Mouse (Mus musculus) heart, postnatal 4 days (tissue): ENCODE measurements around the gene Limd1. TPM values are rescaled to one million over a fixed set of nuclear protein-coding genes. Genes with fewer than 3 reads are reported as not detected.

Experiments used
- DNase-seq: peaks from one replicate; pipeline ENCODE4 v3.0.0; 2021
- total RNA-seq, 2 experiments: library from RNA; stranded (reverse); gene quantifications; 2 replicates each; pipeline ENCODE4 v1.2.3; 2021

The Limd1 gene
- total RNA-seq, 2 experiments from 2014 or later: 49.1 to 53.5 TPM

DNA sequence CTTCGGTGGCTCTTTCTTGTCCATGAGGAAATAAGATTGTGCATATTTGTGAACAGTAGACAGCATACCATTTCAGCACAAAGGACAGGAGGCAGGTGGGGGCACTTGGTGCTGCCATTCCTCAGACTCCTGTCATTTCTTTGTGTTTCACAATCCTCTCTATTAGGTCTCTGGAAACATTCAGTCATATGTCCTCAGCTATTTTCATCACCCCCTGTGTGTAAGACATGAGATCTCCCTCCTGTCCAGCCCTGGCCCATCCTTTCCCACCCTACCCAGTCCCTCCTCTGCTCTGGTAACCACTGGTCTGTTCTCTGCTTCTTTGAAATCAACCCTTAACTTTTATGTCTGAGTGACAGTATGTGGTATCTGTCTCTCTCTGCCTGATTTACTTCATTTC, 5.1 kb downstream of the Limd1 start:
- DNase-seq: no peak

DNA sequence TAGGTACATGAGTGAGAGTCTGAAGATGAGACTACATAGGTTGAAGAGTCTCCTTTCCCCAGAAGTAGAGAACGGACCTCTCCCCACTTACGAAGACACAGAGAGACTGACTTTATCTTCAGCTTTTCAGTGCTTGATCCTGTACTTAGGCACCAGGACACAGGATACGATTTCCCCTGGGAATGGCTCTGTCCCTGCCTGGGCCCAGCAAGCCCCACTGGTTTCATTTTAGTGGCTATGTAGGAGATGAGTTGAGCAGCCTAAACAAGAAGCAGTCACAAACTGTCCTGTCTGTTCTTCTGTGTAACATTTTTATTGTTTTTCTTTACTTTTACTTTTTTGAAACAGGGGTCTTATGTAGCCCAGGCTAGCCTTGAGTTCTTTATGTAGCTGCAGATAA, 6.3 kb downstream of the Limd1 start:
- no peak for DNase-seq

DNA sequence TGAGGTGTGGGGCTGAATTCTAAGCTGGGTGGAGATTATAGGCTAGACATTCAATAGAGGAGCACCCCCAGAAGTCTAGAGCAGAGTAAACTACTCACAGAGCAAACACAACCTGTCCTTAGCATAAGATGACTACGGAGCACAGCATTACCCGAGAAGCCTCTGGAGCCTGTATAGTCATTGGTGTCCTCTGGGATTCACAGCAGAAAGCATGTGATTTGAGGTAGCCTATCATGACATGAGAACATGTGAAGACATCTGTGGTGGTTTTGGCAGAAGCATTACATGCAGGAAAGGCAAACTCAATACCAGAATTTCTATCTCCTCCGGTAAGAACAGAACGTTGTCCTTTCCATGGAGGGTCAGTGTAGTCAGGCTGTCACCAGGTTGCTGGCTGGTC, 7.1 kb downstream of the Limd1 start:
- no peak for DNase-seq

DNA sequence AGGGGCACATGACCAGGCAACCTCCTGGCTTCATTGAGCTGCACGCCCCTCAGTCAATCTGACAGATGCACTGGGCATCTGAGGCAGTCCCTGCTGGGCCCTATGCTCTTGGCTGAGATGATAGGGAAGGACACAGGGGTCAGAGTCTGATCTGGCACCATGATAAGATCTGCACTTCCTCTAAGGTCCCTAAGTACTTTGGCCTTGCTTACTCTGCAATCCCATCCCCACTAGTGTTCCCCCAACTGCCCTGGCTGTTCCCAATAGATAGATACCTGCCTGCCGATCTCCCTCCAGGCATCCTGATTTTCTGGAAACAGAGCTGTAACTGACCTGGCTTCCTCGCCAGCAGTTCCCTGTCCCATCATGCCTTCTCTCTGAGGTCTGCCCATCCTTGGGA, 8.1 kb downstream of the Limd1 start:
- no peak for DNase-seq

DNA sequence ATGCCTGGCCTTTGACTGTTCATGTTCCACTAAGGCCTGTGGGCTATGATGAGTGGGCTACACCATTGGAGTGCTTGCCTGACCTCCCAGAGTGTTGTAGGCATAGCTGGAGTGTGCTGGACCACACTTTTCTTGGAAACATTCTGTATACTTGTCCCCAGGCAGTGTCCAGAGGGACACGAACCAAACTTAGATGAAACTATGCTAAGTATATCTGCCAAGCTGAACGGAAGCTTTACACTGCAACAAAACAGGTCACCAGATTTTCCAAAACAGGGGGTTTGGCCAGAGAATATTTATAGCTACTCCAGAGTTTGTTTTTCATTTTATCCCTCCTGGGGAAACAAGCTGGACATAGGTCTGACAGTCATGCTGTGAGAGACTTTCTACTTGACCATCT, 10.6 kb downstream of the Limd1 start:
- DNase-seq: no peak

DNA sequence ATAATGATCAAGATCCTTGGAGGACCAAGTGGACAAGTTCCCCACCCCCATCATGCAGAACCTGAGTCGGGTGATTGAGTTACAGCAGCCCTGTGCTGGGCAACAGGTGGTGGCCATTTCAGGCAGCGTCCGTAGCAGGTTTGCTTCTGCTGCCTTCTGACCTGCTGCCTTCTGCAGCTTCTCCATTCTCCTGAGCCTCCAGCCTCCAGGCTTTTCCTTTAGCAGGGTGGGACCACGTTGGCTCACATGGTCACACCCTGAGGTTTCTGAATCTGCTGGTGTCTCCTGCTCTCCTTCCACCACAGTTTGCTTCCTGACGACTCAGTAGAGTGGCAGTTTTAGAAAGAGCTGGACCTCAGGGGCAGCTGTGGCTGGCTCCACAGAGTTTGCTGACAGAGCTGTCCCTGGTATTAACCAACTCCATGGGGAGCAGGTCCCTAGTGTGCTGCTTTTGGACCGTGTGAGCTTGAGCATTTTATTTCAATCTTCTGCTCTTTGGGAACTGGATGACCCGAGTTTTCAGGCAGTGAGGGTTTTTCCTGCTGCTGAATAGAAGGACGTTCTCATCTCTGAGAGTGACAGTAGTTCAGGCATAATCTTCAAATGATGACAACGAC, 11.3 kb downstream of the Limd1 start:
- DNase-seq: no peak

DNA sequence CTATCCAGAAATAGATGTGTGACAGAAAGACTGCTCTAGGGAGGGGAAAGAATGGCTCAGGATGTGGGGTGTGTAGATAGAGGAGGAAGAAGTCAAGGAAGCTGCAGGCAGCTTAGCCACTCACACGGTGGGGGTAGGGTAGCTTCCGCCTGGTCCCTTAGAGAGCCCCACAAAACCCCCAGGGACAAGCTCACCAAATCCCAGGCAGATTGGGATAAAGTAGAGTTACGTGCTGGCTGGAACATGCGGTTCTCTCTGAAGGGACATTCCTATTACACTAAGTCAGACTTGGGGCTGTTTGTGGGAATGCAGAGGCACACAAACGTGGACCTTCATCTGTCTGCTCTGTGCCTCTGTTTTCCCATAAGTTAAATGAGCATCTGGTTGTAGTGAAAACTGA, 12.4 kb downstream of the Limd1 start:
- DNase-seq: peak; percentile 55

DNA sequence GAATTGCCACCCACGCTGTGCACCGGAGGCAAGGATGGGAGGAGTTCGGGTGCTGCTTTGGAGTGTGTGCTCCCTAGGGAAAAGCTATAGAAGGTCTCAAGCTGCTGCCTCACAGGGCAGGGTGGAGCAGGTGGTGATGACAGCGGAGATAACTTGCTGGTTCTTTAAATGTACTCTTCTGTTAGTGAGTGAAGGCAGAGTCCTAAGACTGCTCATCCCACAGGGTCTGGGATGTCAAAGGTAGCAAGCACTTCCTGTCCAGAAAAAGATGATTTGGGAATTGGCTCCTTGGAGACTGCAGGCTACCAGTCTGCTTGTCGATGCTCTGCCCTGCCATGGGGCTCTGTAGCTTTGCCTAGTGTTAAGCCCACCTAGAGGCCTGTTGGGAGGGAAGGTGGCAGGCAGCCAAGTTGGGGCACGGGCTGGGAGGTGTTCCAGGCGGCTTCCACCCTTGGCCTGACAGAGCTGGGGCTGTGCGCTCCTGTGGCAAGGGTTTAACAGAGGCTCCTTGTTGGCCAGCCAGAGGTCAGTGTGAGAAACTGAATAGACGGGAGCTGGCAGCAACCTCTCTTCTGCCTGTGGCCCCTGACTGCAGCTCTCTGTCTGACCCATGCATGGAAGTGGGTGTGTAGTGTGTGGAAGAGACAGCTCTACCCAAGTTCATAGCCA, 13.5 kb downstream of the Limd1 start:
- peak; percentile 78 for DNase-seq

DNA sequence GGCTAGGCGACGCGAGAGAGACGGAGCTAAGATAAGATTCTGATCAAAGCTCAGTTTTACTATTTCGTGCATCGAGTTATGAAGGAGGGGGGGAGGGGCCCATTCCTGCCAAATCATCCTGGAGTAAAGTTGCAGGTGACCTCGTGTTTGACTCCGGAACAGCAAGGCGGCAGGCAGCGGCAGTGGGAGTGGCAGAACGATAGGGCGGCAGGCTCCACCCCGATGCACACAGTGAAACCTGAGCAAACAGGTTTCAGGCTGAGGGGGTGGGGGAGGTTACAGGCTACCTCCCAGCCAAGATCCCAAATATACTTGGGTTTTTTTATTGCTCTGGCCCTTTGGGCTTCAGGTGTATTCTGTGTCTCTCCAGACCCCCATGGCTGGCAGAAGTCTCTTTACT, 18.2 kb downstream of the Limd1 start:
- DNase-seq: no peak

DNA sequence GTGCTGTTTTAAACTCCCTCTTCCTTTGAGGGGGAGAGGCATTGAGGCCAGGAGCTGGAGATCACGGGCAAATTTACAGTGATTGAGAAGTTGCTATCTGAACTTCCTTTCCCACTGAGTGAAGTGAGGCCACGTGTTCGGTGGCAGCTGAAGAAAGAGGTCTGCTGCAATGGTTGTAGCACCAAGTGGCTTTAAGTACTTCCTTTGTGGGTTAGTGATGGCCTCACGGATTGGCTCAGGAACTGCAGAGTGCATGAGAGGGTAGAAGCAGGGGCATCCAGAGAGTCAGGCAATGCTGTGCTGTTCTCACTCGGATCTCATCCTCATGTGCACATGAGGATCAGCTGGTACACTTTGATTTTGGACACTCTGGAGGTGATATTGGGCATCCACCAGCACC, 19.4 kb downstream of the Limd1 start:
- DNase-seq: no peak

DNA sequence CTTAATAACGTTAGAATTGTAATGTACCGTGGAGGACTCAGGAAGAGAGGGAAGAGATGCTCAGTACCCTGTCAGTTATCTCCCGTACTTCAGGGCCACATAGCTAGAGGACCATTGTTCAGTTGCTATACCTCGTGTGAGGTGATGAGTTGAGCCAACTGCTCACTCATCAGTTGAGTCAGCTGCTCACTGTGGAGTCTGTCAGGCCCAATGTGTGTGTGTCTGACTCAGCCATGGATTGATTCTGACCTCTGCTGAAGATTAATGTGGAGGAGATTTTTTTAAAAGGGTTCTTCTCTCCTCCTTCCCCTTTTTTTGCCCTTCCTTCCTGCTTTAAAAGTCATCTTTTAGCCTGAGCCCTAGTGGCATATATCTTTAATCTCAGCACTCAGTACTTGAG, 22.0 kb downstream of the Limd1 start:
- DNase-seq: no peak

DNA sequence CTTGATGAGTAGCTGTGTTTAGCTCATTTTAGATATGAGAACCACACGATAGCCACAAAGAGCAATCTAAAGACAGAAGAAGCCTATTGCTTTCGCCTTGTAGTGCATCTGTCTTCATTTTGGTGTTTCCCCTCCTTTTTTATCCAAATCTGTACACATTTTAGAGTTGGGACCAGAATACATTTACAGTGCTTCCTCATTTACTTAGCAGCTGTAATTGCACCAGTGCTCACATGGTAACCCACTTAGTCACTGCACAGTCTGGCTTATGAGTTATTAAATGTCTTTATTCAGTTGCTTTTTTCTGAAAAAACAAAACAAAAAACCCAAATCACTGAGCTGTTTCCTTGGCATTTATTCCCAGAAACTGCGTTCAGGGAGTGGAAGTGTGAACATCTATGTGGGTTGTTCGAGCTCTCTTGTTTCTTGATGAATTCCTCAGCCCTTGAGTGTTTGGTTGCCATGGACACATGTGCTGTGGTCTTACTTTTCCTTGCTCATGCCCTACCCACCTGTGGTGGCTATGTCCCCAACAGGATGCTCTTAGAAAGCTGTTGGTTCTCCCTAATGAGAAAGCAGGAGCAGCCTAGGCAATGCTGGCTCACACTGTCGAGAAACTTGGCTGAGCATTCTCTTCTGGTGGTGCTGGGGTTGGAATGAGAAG, 24.8 kb downstream of the Limd1 start:
- DNase-seq: no peak

DNA sequence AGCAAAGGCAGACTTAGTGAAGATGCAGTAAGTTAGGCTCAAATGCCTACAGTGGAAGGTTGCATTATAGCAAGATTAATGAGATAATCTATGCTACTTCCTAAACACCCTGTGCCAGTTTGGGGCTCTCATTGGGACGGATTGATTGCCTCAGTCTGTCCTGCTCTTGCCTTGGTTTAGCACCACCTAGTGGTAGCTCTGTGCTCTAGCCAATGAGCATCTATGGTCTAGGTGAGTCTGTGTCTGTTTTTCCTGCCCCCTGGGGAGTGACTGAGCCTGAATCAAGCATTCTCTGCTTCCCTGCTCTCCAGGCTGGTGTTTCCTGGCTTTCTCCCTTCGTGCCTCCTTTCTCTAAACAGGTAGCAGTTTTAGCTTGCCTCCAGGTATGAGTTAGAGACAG, 25.8 kb downstream of the Limd1 start:
- peak; percentile 65 for DNase-seq

DNA sequence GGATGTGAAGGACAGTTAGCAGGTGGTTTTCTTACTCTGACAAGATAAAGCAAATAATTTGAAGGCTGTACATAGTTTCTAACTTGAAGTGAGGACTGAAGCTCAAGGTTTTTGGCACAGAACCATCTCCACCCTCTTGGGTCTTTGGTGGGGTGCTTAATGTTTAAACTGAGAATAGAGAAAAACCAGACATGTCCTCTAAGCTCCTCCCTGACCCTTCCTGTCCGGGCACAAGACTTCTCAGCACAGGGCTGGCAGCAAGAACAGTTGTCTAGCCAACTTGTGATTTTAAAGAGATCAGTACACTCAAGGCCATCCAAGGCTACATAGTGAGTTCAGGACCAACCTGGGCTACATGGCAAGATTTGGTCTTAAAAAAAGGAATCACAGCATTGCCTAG, 27.1 kb downstream of the Limd1 start:
- DNase-seq: no peak

DNA sequence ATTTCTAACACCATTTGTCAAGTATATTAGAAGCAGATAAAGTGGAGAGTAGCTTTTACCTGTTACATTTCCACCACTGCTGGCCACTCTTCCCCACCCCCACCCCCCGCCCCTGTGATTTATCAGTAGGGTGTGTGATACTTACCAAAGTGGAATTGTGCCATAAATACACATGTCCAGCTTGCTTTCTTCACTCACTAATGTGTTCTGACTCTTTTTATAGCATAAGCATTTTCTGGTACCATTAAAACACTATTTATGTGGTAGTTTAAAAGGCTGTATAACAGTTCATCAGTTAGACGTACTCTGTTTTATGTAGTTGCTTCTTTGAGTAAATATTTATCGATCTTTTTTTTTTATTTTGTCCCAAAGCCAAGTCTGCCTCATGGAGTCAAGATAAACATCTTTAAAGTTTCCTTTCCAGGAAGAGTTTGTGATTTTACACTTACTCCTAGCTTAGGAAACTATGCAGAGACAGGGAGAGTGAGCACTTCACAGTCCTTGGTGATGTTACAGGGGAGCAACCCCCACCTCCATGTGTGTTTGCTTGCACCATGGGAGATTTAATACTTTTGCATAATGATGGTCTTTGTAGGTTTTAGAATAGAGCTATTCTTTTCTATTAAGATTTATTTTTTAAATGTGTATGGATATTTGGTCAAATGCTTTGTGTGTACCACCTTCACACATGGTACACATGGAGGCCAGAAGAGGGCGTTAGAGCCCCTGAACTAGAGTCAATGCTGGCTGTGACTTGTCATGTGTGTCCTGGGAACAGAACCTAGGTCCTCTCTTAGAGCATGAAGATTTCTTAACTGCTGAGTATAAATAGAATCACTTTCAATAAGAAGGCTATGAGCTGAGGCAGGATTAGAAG, 28.0 kb downstream of the Limd1 start:
- DNase-seq: no peak

DNA sequence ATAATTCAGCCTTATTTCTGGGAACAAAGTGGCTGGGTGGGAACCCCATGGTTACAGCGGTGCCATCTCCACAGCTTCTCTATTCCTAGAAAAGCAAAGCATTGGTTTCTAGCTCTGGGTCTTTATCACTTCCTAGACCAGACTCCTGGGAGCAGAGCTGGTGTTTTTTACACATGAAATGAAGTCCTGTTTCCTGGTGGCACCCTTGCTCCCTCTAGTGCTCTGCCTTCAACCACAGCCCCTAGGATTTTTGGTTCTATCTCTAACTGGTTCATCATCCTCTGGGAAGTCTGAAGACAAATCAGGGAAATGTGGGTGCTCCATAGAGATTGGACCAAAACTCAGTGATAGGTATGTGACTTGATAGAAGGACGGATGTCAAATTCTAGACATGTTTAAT, 28.9 kb downstream of the Limd1 start:
- no peak for DNase-seq

DNA sequence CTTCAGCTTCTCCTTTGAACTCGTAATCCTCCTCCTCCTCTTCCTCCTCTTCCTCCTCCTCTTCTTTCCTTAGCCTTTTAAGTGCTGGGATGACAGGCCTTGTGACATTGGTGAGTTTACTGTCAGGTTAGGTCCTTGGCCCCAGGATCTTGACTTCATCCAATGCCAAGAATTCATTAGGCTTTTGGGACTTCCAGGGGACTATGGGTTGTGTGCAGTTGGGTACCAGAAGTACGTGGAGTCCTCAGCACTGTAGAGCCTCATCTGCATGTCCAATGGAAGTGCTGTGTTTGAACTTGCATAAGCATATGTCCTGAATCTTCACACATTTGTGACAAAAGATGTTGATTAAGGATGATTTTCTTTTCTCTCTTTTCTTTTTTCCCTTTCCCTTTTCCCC, 30.5 kb downstream of the Limd1 start:
- DNase-seq: no peak

DNA sequence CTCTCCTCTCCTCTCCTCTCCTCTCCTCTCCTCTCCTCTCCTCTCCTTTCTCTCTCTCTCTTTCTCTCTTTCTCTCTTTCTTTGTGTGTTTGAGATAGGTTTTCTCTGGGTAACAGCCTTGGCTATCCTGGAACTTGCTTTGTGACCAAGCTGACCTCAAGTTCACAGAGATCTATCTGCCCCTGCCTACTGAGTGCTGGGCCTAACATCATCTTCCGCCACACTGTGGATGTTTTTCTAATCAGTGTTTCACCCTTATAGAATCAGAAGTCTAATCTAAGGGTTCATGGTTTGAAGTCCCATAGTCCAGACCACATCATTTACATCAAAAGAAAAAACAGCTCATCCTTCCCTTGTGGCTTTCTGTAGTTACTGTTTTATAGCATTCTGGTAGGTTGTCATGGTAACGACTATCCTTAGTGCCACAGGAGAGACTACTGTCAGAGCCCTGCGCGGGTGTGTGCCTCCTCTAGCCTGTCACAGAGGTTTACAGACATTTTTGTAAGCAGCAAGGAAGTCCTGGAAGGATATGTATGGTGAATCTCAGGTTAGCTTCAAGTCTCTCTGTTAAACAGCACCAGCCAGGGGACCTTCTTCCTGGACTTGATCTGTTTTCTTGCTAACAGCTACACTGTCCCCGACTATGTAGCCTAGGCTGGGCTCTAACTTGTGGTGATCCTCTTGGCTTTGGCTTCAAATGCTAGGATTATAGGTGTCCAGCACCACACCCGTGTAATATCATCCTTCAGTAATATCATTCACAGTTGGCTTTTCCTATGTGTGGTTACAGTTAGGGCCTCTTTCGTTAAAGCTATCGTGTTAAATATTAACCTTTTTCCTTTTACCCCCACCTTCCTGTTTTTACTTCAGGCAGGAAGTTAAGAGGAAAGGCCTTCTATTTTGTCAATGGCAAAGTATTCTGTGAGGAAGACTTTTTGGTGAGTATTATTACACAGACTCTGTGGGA, 31.4 kb downstream of the Limd1 start:
- DNase-seq: no peak

DNA sequence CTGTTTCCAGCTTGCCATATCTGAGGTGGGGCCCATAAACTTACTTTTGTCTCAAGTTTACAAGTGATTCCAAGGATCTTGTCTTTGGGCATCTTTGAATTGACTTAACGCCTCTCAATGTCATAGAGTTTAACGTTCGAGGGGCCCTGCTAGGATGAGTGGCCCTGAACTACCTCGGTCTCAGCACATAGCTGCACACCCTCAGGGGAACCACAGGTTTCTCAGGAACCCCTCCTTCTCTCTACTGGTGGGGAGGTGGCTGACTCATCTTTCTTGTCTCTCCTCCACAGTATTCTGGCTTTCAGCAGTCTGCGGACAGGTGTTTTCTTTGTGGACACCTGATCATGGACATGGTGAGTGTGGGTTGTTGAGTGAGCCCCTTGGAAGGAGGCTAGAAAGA, 32.4 kb downstream of the Limd1 start:
- no peak for DNase-seq

DNA sequence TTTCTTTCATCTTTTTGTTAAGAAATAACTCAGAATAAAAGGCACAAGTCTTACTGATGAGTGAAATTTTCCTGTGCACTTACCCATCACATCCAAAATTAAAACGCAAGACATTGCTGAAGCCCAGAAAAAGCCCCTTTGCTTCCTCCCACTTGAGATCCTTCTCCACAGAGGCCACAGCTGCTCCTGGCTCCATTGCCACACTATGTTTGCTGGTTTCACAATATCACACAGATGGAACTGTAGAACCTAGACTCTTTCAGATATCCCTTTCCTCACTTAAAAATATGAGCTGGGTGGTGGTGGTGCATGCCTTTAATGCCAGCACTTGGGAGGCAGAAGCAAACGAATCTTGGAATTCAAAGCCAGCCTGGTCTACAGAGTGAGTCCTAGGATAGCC, 34.0 kb downstream of the Limd1 start:
- no peak for DNase-seq

DNA sequence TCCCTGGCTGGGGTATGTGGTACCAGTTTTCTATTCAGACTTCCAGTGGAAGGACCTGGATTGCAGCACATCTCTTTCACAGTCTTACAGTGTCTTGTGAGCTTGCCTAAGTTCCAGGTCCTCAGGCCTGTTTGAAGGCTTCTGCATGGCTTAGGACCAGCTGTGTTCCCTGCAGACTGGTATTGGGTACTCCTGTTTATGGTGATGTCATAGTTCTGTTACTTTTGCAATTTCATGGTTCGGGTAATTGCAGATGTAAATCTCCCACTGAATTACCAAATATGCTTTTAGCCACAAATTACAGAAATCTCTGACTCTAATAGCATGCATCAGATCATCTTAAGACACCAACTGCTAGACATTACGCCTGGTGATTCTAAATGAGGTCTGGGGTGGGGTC, 36.6 kb downstream of the Limd1 start:
- no peak for DNase-seq
